Mouse (Mus musculus): Measurements from ENCODE around the gene Agbl5. TPM values are rescaled to one million over a fixed set of nuclear protein-coding genes. Genes with fewer than 3 reads are reported as not detected.

Agbl5 gene
- polyA plus RNA-seq, 1 experiment, result 19.2 TPM

DNA sequence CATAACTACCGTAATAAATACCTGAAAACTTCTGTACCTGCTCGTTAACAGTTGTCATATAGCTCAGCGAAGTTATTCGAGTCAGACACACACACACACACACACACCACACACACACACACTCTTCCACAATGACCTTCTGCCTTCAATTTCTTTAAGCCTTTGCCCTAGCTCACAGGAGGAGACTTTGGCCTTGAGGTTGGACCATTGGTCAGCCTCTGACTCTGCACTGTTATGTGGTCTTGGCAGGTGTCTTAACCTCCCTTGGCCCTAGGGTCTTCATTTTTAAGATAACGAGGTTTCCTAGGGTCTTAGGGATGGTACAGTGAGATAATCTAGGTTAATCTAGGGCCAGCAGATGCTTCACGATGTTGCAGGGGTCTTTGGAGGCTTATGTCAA lies 55.9 kb downstream of the Agbl5 start:
- 92% methylated on average over 6 of the region's 6 CpGs for WGBS
- Histone ChIP-seq H3K4me3 (replicated peaks; ENCODE audit: extremely low read depth, low read depth, low read length) (no peak overlapping the region), H3K4me1 (ENCODE audit: control insufficient read depth, insufficient read depth, low read length) (no peaks in the 10 kb centered on the region)
- no peak for DNase-seq
- no peak for TF ChIP-seq POLR2A (IDR thresholded peaks at IDR 0.05; ENCODE audit: borderline replicate concordance, extremely low read depth, low read depth, low read length)
- no peak for TF ChIP-seq CTCF (IDR thresholded peaks at IDR 0.05; ENCODE audit: insufficient read depth, low read length)

DNA sequence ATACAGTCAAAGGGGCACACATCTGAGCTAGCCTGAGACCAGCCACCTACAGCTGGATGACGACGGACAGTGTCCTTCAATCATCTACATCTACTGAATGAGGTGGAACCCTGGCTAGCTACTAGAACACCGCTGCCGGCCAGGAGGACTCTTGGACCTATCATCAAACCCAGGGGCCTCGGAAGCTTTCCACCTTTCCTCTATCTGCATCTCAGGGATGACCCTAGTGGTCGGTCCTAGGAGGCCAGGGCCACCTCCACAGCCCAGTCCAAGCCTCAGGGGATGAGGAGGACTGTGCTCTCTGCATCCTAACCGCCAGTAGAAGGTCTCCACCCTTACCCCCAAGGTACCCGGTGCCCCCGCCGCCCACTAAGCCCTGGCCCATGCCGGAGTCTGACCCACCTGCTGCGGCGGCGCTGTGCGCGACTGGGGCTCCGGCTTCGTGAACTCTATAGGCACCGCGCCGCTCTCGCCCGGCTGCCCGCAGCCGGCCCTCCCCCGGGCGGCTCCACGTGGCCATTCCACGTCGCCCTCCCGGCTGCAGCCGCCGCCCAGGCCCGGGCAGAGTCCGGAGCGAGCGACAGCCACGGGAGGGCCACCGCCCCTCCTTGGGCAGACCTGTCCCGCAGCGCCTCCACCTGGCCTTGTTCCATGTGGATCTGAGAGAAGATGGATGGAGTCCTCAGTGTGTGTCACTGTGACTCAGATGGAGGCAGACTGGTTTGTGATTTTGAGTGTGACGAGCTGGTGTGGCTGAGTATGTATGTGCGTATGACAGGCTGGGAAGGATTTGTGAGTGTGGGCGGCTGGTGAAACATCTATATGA lies 56.7 kb downstream of the Agbl5 start, which contains the start of gene Cgref1:
Gene Cgref1, minus strand, starts transcription at position 636 of the 826 bp plus-strand sequence.
- no peak within 1 kb of the TSS for H3K4me3 ChIP-seq (replicated peaks; ENCODE audit: extremely low read depth, low read depth, low read length)
- no peaks in the 10 kb centered on the region for H3K4me1 ChIP-seq (ENCODE audit: control insufficient read depth, insufficient read depth, low read length)
- DNase-seq, result peak; percentile 34
- 9% methylated on average over 44 of the region's 44 CpGs for WGBS
- TF ChIP-seq CTCF (IDR thresholded peaks at IDR 0.05; ENCODE audit: insufficient read depth, low read length) (no peak), POLR2A (IDR thresholded peaks at IDR 0.05; ENCODE audit: borderline replicate concordance, extremely low read depth, low read depth, low read length) (no peak)

- Histone ChIP-seq H3K4me3 (replicated peaks; ENCODE audit: extremely low read depth, low read depth, low read length) (no peak overlapping the region), H3K4me1 (ENCODE audit: control insufficient read depth, insufficient read depth, low read length) (no peaks in the 10 kb centered on the region)
- WGBS, result 82% methylated on average over 5 of the region's 5 CpGs
- no peak for DNase-seq
- TF ChIP-seq POLR2A (IDR thresholded peaks at IDR 0.05; ENCODE audit: borderline replicate concordance, extremely low read depth, low read depth, low read length), result no peak
- no peak for TF ChIP-seq CTCF (IDR thresholded peaks at IDR 0.05; ENCODE audit: insufficient read depth, low read length)
Measured at GRCm38 (mm10) chr5:30948620-30949019, 60.1 kb downstream of the Agbl5 start.

DNA sequence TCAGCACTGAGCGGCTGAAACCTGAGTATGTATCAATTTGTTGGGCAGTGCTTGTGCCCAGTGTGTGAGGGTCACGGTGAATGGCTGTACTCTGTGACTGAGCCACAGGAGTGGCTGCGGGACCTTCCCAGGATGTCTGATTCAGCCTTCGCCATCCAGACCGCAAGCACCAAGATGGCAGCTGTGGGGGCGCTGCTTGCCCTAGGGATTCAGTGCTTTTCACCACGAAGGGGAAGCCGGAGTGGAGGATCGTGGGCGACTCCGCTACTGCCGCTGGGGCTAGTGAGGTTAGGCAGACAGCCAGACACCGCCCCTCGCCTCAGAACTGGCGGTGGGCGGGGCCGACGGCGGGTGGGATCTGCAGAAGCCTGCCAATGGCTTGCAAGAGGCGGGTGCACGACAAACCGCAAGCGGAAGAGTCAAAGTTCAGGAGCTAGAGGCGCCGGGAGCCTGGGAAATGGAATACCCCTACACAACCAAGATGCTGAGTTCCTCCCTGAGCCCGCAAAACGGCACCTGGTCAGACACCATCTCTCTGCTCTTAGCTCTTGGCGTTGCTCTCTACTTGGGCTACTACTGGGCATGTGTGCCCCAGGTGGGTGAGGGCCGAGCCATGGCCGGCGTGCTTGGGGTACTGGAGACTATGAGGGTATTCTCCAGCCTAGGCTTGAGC lies 61.3 kb downstream of the Agbl5 start:
- Histone ChIP-seq H3K4me3 (replicated peaks; ENCODE audit: extremely low read depth, low read depth, low read length) (peak overlapping the region; percentile 89), H3K4me1 (ENCODE audit: control insufficient read depth, insufficient read depth, low read length) (no peaks in the 10 kb centered on the region)
- WGBS, result under 1% methylated on average over 31 of the region's 31 CpGs
- peak; percentile 88 for DNase-seq
- TF ChIP-seq CTCF (IDR thresholded peaks at IDR 0.05; ENCODE audit: insufficient read depth, low read length), result no peak
- peak; percentile 66; the same call in 1 of the 2 replicates for TF ChIP-seq POLR2A (IDR thresholded peaks at IDR 0.05; ENCODE audit: borderline replicate concordance, extremely low read depth, low read depth, low read length)

- DNase-seq, result no peak
- Histone ChIP-seq H3K4me1 (ENCODE audit: control insufficient read depth, insufficient read depth, low read length) (no peaks in the 10 kb centered on the region), H3K4me3 (replicated peaks; ENCODE audit: extremely low read depth, low read depth, low read length) (no peak overlapping the region)
- WGBS, result 48% methylated on average over 4 of the region's 4 CpGs
- TF ChIP-seq POLR2A (IDR thresholded peaks at IDR 0.05; ENCODE audit: borderline replicate concordance, extremely low read depth, low read depth, low read length) (no peak), CTCF (IDR thresholded peaks at IDR 0.05; ENCODE audit: insufficient read depth, low read length) (no peak)
Measured at GRCm38 (mm10) chr5:30950451-30950850, 62.0 kb downstream of the Agbl5 start.

GRCm38 (mm10) chr5:30950922-30951321 lies 62.4 kb downstream of the Agbl5 start:
- TF ChIP-seq POLR2A (IDR thresholded peaks at IDR 0.05; ENCODE audit: borderline replicate concordance, extremely low read depth, low read depth, low read length), result no peak
- 68% methylated on average over 2 of the region's 2 CpGs for WGBS
- no peaks in the 10 kb centered on the region for H3K4me1 ChIP-seq (ENCODE audit: control insufficient read depth, insufficient read depth, low read length)
- no peak for DNase-seq
- no peak overlapping the region for H3K4me3 ChIP-seq (replicated peaks; ENCODE audit: extremely low read depth, low read depth, low read length)

DNA sequence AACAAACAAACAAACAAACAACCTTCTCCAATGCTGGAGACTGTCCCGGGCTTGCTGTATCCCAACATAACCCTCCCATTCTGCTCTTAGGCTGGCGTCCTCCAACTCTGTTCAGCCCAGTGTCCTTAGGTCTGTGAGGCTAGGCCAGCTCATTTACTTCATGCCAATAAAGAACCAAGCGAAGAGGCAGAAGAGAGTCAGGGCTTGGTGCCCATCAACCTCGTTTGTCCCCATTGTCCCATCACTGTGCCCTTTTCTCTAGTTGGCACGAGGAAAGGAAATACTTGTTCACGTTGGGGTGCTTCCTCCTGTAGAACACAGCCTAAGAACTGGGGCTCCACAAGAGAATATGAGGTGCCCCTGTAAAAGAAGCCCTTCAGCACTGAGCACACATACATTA lies 63.2 kb downstream of the Agbl5 start:
- no peak for DNase-seq
- 69% methylated on average over 6 of the region's 6 CpGs for WGBS
- H3K4me1 ChIP-seq (ENCODE audit: control insufficient read depth, insufficient read depth, low read length), result no peaks in the 10 kb centered on the region
- TF ChIP-seq CTCF (IDR thresholded peaks at IDR 0.05; ENCODE audit: insufficient read depth, low read length), result no peak
- no peak for TF ChIP-seq POLR2A (IDR thresholded peaks at IDR 0.05; ENCODE audit: borderline replicate concordance, extremely low read depth, low read depth, low read length)
- no peak overlapping the region for H3K4me3 ChIP-seq (replicated peaks; ENCODE audit: extremely low read depth, low read depth, low read length)

DNA sequence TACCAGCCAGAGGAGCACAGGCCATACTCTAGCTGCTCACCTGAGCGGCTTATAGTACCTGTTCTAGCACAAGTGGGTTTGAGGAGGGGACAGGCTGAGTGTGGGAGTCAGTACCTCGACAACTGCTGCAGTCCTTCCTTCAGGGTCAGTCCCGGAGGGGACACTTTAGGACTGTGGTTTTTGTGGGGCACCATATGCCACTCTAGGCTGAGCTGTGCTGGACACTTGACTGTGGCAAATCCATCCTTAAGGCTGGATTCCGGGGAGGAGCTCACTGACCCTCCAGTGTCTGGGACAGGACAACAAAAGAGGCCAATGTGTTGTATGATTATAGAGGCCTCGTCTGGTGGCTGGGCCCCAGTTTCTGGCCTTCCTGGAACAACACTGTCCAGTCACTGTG lies 64.1 kb downstream of the Agbl5 start:
- Histone ChIP-seq H3K4me1 (ENCODE audit: control insufficient read depth, insufficient read depth, low read length) (peaks cover under 1% of the 10 kb centered on the region; the same call in 1 of the 2 replicates), H3K4me3 (replicated peaks; ENCODE audit: extremely low read depth, low read depth, low read length) (no peak overlapping the region)
- WGBS, result 84% methylated on average over 5 of the region's 5 CpGs
- DNase-seq, result no peak
- TF ChIP-seq POLR2A (IDR thresholded peaks at IDR 0.05; ENCODE audit: borderline replicate concordance, extremely low read depth, low read depth, low read length), result no peak
- no peak for TF ChIP-seq CTCF (IDR thresholded peaks at IDR 0.05; ENCODE audit: insufficient read depth, low read length)

DNA sequence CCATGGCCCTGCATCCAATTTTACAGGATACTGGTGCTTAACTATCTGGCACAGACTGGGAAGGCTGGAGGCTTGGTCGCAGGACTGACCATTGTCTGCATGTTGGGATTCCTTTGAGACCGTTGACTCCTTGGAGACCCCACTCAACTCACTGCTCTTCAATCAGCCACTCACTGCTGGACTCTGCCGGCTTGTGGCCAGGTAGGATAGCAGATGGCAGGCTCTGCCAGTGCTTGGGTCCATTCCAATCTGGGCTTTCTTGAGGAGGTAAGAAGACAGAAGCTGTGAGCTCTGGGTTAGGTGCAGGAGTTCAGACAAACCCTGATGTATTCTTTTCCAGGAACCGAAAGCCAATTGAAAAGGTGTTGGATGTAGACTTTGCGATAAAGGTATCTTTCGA lies 65.6 kb downstream of the Agbl5 start:
- Histone ChIP-seq H3K4me3 (replicated peaks; ENCODE audit: extremely low read depth, low read depth, low read length) (no peak overlapping the region), H3K4me1 (ENCODE audit: control insufficient read depth, insufficient read depth, low read length) (peaks cover 7% of the 10 kb centered on the region)
- 92% methylated on average over 6 of the region's 6 CpGs for WGBS
- no peak for DNase-seq
- no peak for TF ChIP-seq CTCF (IDR thresholded peaks at IDR 0.05; ENCODE audit: insufficient read depth, low read length)

- TF ChIP-seq CTCF (IDR thresholded peaks at IDR 0.05; ENCODE audit: insufficient read depth, low read length), result no peak
- no peak; the same call in 1 of the 2 replicates for TF ChIP-seq POLR2A (IDR thresholded peaks at IDR 0.05; ENCODE audit: borderline replicate concordance, extremely low read depth, low read depth, low read length)
- Histone ChIP-seq H3K4me1 (ENCODE audit: control insufficient read depth, insufficient read depth, low read length) (peaks cover 11% of the 10 kb centered on the region), H3K4me3 (replicated peaks; ENCODE audit: extremely low read depth, low read depth, low read length) (no peak overlapping the region)
- 93% methylated on average over 9 of the region's 9 CpGs for WGBS
- no peak for DNase-seq
Measured at GRCm38 (mm10) chr5:30954556-30954955, 66.1 kb downstream of the Agbl5 start.
